Mouse (Mus musculus) forebrain, embryonic 14.5 days (tissue): Measurements from ENCODE around the gene Zfp454. TPM values are rescaled to one million over a fixed set of nuclear protein-coding genes. Genes with fewer than 3 reads are reported as not detected.

Source experiments
- ATAC-seq: fragments of 200-750 bp; cut with Nextera tagmentation; 2 replicates; pipeline ENCODE4 v1.8.0; 2017; ENCODE audit warnings: mild to moderate bottlenecking, moderate library complexity
- DNase-seq: peaks from one replicate; pipeline ENCODE4 v3.0.0-alpha.2; 2015; ENCODE audit warnings: low spot score
- H3K27ac ChIP-seq: fragments of 300-500 bp; sonication (generic); 2 replicates; pipeline ENCODE4 v1.5.1; 2014; ENCODE audit warnings: low read depth, mild to moderate bottlenecking, control low read depth, low read length, moderate library complexity
- H3K27me3 ChIP-seq: fragments of 300-500 bp; sonication (generic); replicated peaks from 2 replicates; pipeline ENCODE4 v1.6.1; 2014; ENCODE audit warnings: low read length, control low read depth, mixed read lengths; ENCODE audit not compliant: control insufficient read depth, insufficient read depth
- H3K36me3 ChIP-seq: fragments of 300-500 bp; sonication (generic); 2 replicates; pipeline ENCODE4 v1.6.1; 2014; ENCODE audit warnings: low read length, control low read depth; ENCODE audit not compliant: control insufficient read depth, insufficient read depth
- H3K4me1 ChIP-seq: fragments of 300-500 bp; sonication (generic); 2 replicates; pipeline ENCODE4 v1.6.1; 2014; ENCODE audit warnings: antibody characterized with exemption, low read length, control low read depth; ENCODE audit not compliant: control insufficient read depth, insufficient read depth
- H3K4me2 ChIP-seq: fragments of 300-500 bp; sonication (generic); 2 replicates; pipeline ENCODE4 v1.6.1; 2014; ENCODE audit warnings: mild to moderate bottlenecking, control low read depth, low read length
- H3K4me3 ChIP-seq: fragments of 300-500 bp; sonication (generic); 2 replicates; pipeline ENCODE4 v1.5.1; 2014; ENCODE audit warnings: low read depth, low read length, control low read depth
- H3K9ac ChIP-seq: fragments of 300-500 bp; sonication (generic); 2 replicates; pipeline ENCODE4 v1.6.1; 2014; ENCODE audit warnings: mild to moderate bottlenecking, low read length, control low read depth, moderate library complexity
- H3K9me3 ChIP-seq: fragments of 300-500 bp; sonication (generic); replicated peaks from 2 replicates; pipeline ENCODE4 v1.6.1; 2016; ENCODE audit warnings: low read length, control low read depth, mixed read lengths; ENCODE audit not compliant: control insufficient read depth
- WGBS: fragments of 180-500 bp; shearing (Covaris S2); extraction: QIAGEN DNeasy Blood & Tissue Kit; methylation state at CpG from one replicate; pipeline ENCODE4 v1.1.7; 2014; 5-methylcytosine and 5-hydroxymethylcytosine counted together
- polyA plus RNA-seq: library from polyadenylated mRNA; unstranded; fragments of >200 nt; fragmentation: Nextera tagmentation; extraction: Ambion mirVana; gene quantifications from 2 replicates; pipeline ENCODE4 v1.2.1, GENCODE M21; 2014

Zfp454 gene
- polyA plus RNA-seq, 1 experiment from 2014 or later = 17.7 TPM

GRCm38 (mm10) chr11:50908136-50908535, 20.7 kb upstream of the Zfp454 start:
- H3K4me3 ChIP-seq = no peak overlapping the region
- H3K4me1 ChIP-seq = no peaks in the 10 kb centered on the region
- H3K9ac ChIP-seq = no peak overlapping the region
- 92% methylated on average over 5 of the region's 5 CpGs for WGBS
- H3K36me3 ChIP-seq = peaks cover 89% of the 10 kb centered on the region
- no peak overlapping the region for H3K27ac ChIP-seq
- DNase-seq (no peak), ATAC-seq (no peak)
- H3K27me3 ChIP-seq = no peaks in the 10 kb centered on the region
- no peak overlapping the region for H3K4me2 ChIP-seq
- peaks cover 53% of the 10 kb centered on the region for H3K9me3 ChIP-seq

DNA sequence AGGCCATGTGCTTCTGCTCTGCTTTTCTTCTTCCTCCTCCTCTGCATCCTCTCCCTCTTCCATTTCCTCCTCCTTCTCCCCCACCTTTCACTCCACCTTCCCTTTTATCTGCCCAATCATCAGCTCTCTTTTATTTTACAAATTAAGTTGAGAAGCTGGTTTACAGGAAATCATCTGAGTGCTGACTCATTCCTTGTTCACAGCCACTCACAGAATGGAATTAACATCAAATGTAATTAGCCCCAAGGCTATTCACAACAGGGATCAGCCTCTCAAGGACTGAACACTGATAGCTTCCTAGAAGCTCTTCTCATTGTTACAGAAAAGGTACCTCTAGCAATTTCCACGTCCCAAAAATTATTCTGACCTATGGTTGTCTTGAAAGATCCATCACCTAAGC, 9.9 kb upstream of the Zfp454 start:
- Histone ChIP-seq H3K9me3 (peaks cover 51% of the 10 kb centered on the region), H3K36me3 (peaks cover 39% of the 10 kb centered on the region), H3K4me1 (no peaks in the 10 kb centered on the region), H3K9ac (no peak overlapping the region), H3K4me3 (no peak overlapping the region), H3K27ac (no peak overlapping the region), H3K27me3 (no peaks in the 10 kb centered on the region), H3K4me2 (no peak overlapping the region)
- no peak for ATAC-seq
- 88% methylated on average over 1 of the region's 1 CpGs for WGBS
- DNase-seq = no peak

GRCm38 (mm10) chr11:50892441-50892840, 5.0 kb upstream of the Zfp454 start:
- H3K4me2 ChIP-seq = no peak overlapping the region
- H3K36me3 ChIP-seq = no peaks in the 10 kb centered on the region
- H3K4me1 ChIP-seq = no peaks in the 10 kb centered on the region
- H3K9me3 ChIP-seq = peaks cover 10% of the 10 kb centered on the region; the same call in 1 of the 2 replicates
- 55% methylated on average over 2 of the region's 2 CpGs for WGBS
- no peak for DNase-seq
- no peak for ATAC-seq
- no peaks in the 10 kb centered on the region for H3K27me3 ChIP-seq
- no peak overlapping the region for H3K4me3 ChIP-seq
- no peak overlapping the region for H3K9ac ChIP-seq
- no peak overlapping the region for H3K27ac ChIP-seq

DNA sequence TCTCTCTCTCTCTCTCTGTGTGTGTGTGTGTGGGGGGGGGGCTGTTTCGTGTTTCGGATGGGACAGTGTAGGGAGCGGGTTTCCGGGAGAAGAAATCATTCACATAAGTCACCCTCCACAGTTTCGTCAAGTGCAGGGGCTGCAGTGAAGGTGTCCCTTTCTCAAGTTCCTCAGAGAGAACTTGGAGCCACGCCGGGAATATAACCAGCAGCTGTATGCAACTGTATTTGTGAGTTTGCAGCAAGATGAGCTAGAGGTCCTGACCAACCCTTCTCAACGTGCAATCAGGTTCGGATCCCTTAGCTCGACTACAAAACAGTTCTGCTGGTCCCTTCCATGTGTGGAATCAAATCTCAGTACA, 538 bp downstream of the Zfp454 start:
- peak; percentile 35 for DNase-seq

GRCm38 (mm10) chr11:50886231-50886932, 1.1 kb downstream of the Zfp454 start:
- DNase-seq = peak; percentile 3
- peaks cover 10% of the 10 kb centered on the region for H3K4me1 ChIP-seq
- H3K9me3 ChIP-seq = no peaks in the 10 kb centered on the region
- H3K9ac ChIP-seq = peak overlapping the region; percentile 73
- H3K36me3 ChIP-seq = peaks cover 33% of the 10 kb centered on the region
- no peak for ATAC-seq
- H3K27ac ChIP-seq = no peak overlapping the region
- H3K4me2 ChIP-seq = peak overlapping the region; percentile 81
- H3K27me3 ChIP-seq = no peaks in the 10 kb centered on the region
- H3K4me3 ChIP-seq = peak overlapping the region; percentile 50
- 40% methylated on average over 8 of the region's 8 CpGs for WGBS

More for the DNA sequence above, 538 bp downstream of the Zfp454 start:
- H3K27ac ChIP-seq = peak overlapping the region; percentile 76
- no peaks in the 10 kb centered on the region for H3K9me3 ChIP-seq
- H3K4me2 ChIP-seq = peak overlapping the region; percentile 81
- H3K4me1 ChIP-seq = peaks cover 10% of the 10 kb centered on the region
- peak overlapping the region; percentile 50 for H3K4me3 ChIP-seq
- peak; percentile 32 for ATAC-seq
- WGBS = 18% methylated on average over 10 of the region's 10 CpGs
- peaks cover 30% of the 10 kb centered on the region for H3K36me3 ChIP-seq
- H3K27me3 ChIP-seq = no peaks in the 10 kb centered on the region
- H3K9ac ChIP-seq = peak overlapping the region; percentile 73

DNA sequence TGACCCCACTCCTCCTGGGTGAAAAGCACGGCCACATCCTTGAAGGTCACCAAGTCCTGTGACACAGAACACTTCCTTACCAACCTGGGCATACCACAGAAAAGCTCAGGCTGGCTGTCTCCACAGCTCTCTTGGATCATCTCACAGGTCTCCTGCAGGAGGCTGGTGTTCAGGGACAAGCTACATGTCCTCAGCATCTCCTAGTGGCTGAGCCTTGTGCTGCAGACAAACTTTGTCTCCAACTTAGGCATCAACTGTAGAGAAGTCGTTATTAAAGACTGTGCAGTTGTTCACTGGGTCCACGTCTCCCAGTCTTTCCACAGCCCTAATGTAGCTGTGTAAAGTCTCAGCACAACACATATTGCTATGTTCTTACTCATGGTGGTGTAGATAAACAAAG, 3.7 kb downstream of the Zfp454 start:
- 85% methylated on average over 3 of the region's 3 CpGs for WGBS
- Histone ChIP-seq H3K4me3 (no peak overlapping the region), H3K36me3 (peaks cover 51% of the 10 kb centered on the region), H3K4me1 (peaks cover 10% of the 10 kb centered on the region), H3K9me3 (no peaks in the 10 kb centered on the region), H3K27ac (no peak overlapping the region), H3K9ac (no peak overlapping the region), H3K4me2 (no peak overlapping the region), H3K27me3 (no peaks in the 10 kb centered on the region)
- no peak for DNase-seq
- no peak for ATAC-seq

- no peak overlapping the region for H3K4me2 ChIP-seq
- H3K4me3 ChIP-seq = no peak overlapping the region
- no peak for DNase-seq
- no peaks in the 10 kb centered on the region for H3K27me3 ChIP-seq
- no peak overlapping the region for H3K9ac ChIP-seq
- ATAC-seq = no peak
- H3K27ac ChIP-seq = no peak overlapping the region
- H3K4me1 ChIP-seq = no peaks in the 10 kb centered on the region
- peaks cover 14% of the 10 kb centered on the region for H3K9me3 ChIP-seq
- peaks cover 72% of the 10 kb centered on the region for H3K36me3 ChIP-seq
- WGBS = 91% methylated on average over 3 of the region's 3 CpGs
Observed at GRCm38 (mm10) chr11:50878641-50879040, 8.8 kb downstream of the Zfp454 start.

GRCm38 (mm10) chr11:50850989-50851601, 36.4 kb downstream of the Zfp454 start:
- Histone ChIP-seq H3K9me3 (no peaks in the 10 kb centered on the region), H3K36me3 (no peaks in the 10 kb centered on the region), H3K4me2 (peak overlapping the region; percentile 76), H3K27ac (no peak overlapping the region), H3K27me3 (peaks cover 57% of the 10 kb centered on the region), H3K9ac (peak overlapping the region; percentile 50), H3K4me1 (peaks cover 8% of the 10 kb centered on the region; the same call in 1 of the 2 replicates), H3K4me3 (peak overlapping the region; percentile 41)
- DNase-seq (peak; percentile 19), ATAC-seq (no peak)
- under 1% methylated on average over 72 of the region's 72 CpGs for WGBS

- H3K4me1 ChIP-seq = peaks cover 8% of the 10 kb centered on the region; the same call in 1 of the 2 replicates
- H3K27ac ChIP-seq = no peak within 1 kb of the TSS
- H3K9me3 ChIP-seq = no peaks in the 10 kb centered on the region
- H3K4me2 ChIP-seq = peak within 1 kb of the TSS; percentile 76
- WGBS = 3% methylated on average over 11 of the region's 11 CpGs
- no peak for ATAC-seq
- peak within 1 kb of the TSS; percentile 50 for H3K9ac ChIP-seq
- DNase-seq = no peak
- no peaks in the 10 kb centered on the region for H3K36me3 ChIP-seq
- peaks cover 57% of the 10 kb centered on the region for H3K27me3 ChIP-seq
- H3K4me3 ChIP-seq = peak within 1 kb of the TSS; percentile 41
Observed at GRCm38 (mm10) chr11:50850177-50850735, 37.2 kb downstream of the Zfp454 start, which contains the start of gene Grm6. Gene Grm6 (plus strand): TSS chr11:50850685.
